Mouse (Mus musculus): ENCODE data around the gene Tcp11. TPM values are rescaled to one million over a fixed set of nuclear protein-coding genes. Genes with fewer than 3 reads are reported as not detected.
A peak's percentile ranks its signal among the peaks of the same experiment; 100 is the strongest.

Tcp11 gene
- total and polyA plus RNA-seq, 2 experiments from 2014 or later, result 2.9 to 7.2 TPM

GRCm38 (mm10) chr17:28087430-28087829, 7.0 kb upstream of the Tcp11 start:
- no peak for TF ChIP-seq CTCF (IDR thresholded peaks at IDR 0.05; ENCODE audit: low read depth)
- H3K36me3 ChIP-seq (ENCODE audit: insufficient read depth), result no peaks in the 10 kb centered on the region
- H3K4me3 ChIP-seq (ENCODE audit: low read depth, low read length), result no peak overlapping the region
- 25% methylated on average over 5 of the region's 5 CpGs for WGBS
- H3K4me2 ChIP-seq (ENCODE audit: low read depth), result no peak overlapping the region
- no peak overlapping the region for H3K27ac ChIP-seq (ENCODE audit: low read depth, low read length)
- no peaks in the 10 kb centered on the region for H3K27me3 ChIP-seq (ENCODE audit: insufficient read depth, low read length)
- no peaks in the 10 kb centered on the region for H3K4me1 ChIP-seq (ENCODE audit: insufficient read depth)
- no peak for ATAC-seq
- no peak for DNase-seq
- no peaks in the 10 kb centered on the region for H3K9me3 ChIP-seq (ENCODE audit: low read length)
- H3K9ac ChIP-seq, result no peak overlapping the region

- DNase-seq, result peak; percentile 93
- WGBS, result 1% methylated on average over 16 of the region's 16 CpGs
- peak; percentile 96 for TF ChIP-seq CTCF (IDR thresholded peaks at IDR 0.05; ENCODE audit: low read depth)
Measured at GRCm38 (mm10) chr17:28084964-28085363, 4.5 kb upstream of the Tcp11 start.

GRCm38 (mm10) chr17:28084395-28084905, 4.0 kb upstream of the Tcp11 start:
- no peak overlapping the region for H3K4me2 ChIP-seq (ENCODE audit: low read depth)
- ATAC-seq (no peak), DNase-seq (no peak)
- no peak for TF ChIP-seq CTCF (IDR thresholded peaks at IDR 0.05; ENCODE audit: low read depth)
- H3K4me1 ChIP-seq (ENCODE audit: insufficient read depth), result no peaks in the 10 kb centered on the region
- H3K9ac ChIP-seq, result no peak overlapping the region
- no peaks in the 10 kb centered on the region for H3K27me3 ChIP-seq (ENCODE audit: insufficient read depth, low read length)
- H3K36me3 ChIP-seq (ENCODE audit: insufficient read depth), result no peaks in the 10 kb centered on the region
- H3K4me3 ChIP-seq (ENCODE audit: low read depth, low read length), result no peak overlapping the region
- WGBS, result 28% methylated on average over 22 of the region's 22 CpGs
- no peaks in the 10 kb centered on the region for H3K9me3 ChIP-seq (ENCODE audit: low read length)
- no peak overlapping the region for H3K27ac ChIP-seq (ENCODE audit: low read depth, low read length)

More at GRCm38 (mm10) chr17:28084964-28085363, 4.5 kb upstream of the Tcp11 start:
- no peaks in the 10 kb centered on the region for H3K4me1 ChIP-seq (ENCODE audit: insufficient read depth)
- peak; percentile 75 for ATAC-seq
- no peaks in the 10 kb centered on the region for H3K36me3 ChIP-seq (ENCODE audit: insufficient read depth)
- H3K9me3 ChIP-seq (ENCODE audit: low read length), result no peaks in the 10 kb centered on the region
- H3K27ac ChIP-seq (ENCODE audit: low read depth, low read length), result no peak overlapping the region
- H3K9ac ChIP-seq, result no peak overlapping the region
- peak overlapping the region; percentile 32 for H3K4me2 ChIP-seq (ENCODE audit: low read depth)
- H3K4me3 ChIP-seq (ENCODE audit: low read depth, low read length), result peak overlapping the region; percentile 15; the same call in 1 of the 2 replicates
- H3K27me3 ChIP-seq (ENCODE audit: insufficient read depth, low read length), result no peaks in the 10 kb centered on the region

- DNase-seq (no peak), ATAC-seq (no peak)
- no peak overlapping the region for H3K27ac ChIP-seq (ENCODE audit: low read depth, low read length)
- no peak overlapping the region for H3K4me2 ChIP-seq (ENCODE audit: low read depth)
- no peaks in the 10 kb centered on the region for H3K27me3 ChIP-seq (ENCODE audit: insufficient read depth, low read length)
- H3K4me1 ChIP-seq (ENCODE audit: insufficient read depth), result no peaks in the 10 kb centered on the region
- no peak for TF ChIP-seq CTCF (IDR thresholded peaks at IDR 0.05; ENCODE audit: low read depth)
- H3K4me3 ChIP-seq (ENCODE audit: low read depth, low read length), result no peak overlapping the region
- no peaks in the 10 kb centered on the region for H3K9me3 ChIP-seq (ENCODE audit: low read length)
- H3K36me3 ChIP-seq (ENCODE audit: insufficient read depth), result no peaks in the 10 kb centered on the region
- WGBS, result 76% methylated on average over 13 of the region's 13 CpGs
- H3K9ac ChIP-seq, result no peak overlapping the region
Measured at GRCm38 (mm10) chr17:28082863-28083262, 2.4 kb upstream of the Tcp11 start.

- Histone ChIP-seq H3K4me2 (ENCODE audit: low read depth) (no peak overlapping the region), H3K4me3 (ENCODE audit: low read depth, low read length) (no peak overlapping the region), H3K27me3 (ENCODE audit: insufficient read depth, low read length) (no peaks in the 10 kb centered on the region), H3K4me1 (ENCODE audit: insufficient read depth) (no peaks in the 10 kb centered on the region), H3K36me3 (ENCODE audit: insufficient read depth) (no peaks in the 10 kb centered on the region), H3K9me3 (ENCODE audit: low read length) (no peaks in the 10 kb centered on the region), H3K9ac (no peak overlapping the region), H3K27ac (ENCODE audit: low read depth, low read length) (no peak overlapping the region)
- 91% methylated on average over 7 of the region's 7 CpGs for WGBS
- DNase-seq (no peak), ATAC-seq (no peak)
- no peak for TF ChIP-seq CTCF (IDR thresholded peaks at IDR 0.05; ENCODE audit: low read depth)
Measured at GRCm38 (mm10) chr17:28081856-28082255, 1.4 kb upstream of the Tcp11 start.

- DNase-seq (peak; percentile 58), ATAC-seq (no peak)
- Histone ChIP-seq H3K4me3 (ENCODE audit: low read depth, low read length) (no peak overlapping the region), H3K9me3 (ENCODE audit: low read length) (no peaks in the 10 kb centered on the region), H3K27ac (ENCODE audit: low read depth, low read length) (no peak overlapping the region), H3K4me2 (ENCODE audit: low read depth) (no peak overlapping the region), H3K4me1 (ENCODE audit: insufficient read depth) (no peaks in the 10 kb centered on the region), H3K27me3 (ENCODE audit: insufficient read depth, low read length) (no peaks in the 10 kb centered on the region), H3K36me3 (ENCODE audit: insufficient read depth) (no peaks in the 10 kb centered on the region), H3K9ac (no peak overlapping the region)
- TF ChIP-seq CTCF (IDR thresholded peaks at IDR 0.05; ENCODE audit: low read depth), result peak; percentile 69
- 44% methylated on average over 9 of the region's 9 CpGs for WGBS
Measured at GRCm38 (mm10) chr17:28081385-28081784, 946 bp upstream of the Tcp11 start.

GRCm38 (mm10) chr17:28080817-28081165, 352 bp upstream of the Tcp11 start:
- H3K4me2 ChIP-seq (ENCODE audit: low read depth), result peak overlapping the region; percentile 99
- no peak for TF ChIP-seq CTCF (IDR thresholded peaks at IDR 0.05; ENCODE audit: low read depth)
- H3K36me3 ChIP-seq (ENCODE audit: insufficient read depth), result no peaks in the 10 kb centered on the region
- no peaks in the 10 kb centered on the region for H3K27me3 ChIP-seq (ENCODE audit: insufficient read depth, low read length)
- H3K9ac ChIP-seq, result no peak overlapping the region
- no peaks in the 10 kb centered on the region for H3K4me1 ChIP-seq (ENCODE audit: insufficient read depth)
- H3K27ac ChIP-seq (ENCODE audit: low read depth, low read length), result no peak overlapping the region
- no peak for ATAC-seq
- no peak for DNase-seq
- 8% methylated on average over 9 of the region's 9 CpGs for WGBS
- H3K4me3 ChIP-seq (ENCODE audit: low read depth, low read length), result peak overlapping the region; percentile 58
- H3K9me3 ChIP-seq (ENCODE audit: low read length), result no peaks in the 10 kb centered on the region
